Mouse (Mus musculus): ENCODE data around the gene Prpsap1.

- TF ChIP-seq ZC3H11A (IDR thresholded peaks at IDR 0.05; ENCODE audit: low read depth, low read length) (no peak), EP300 (IDR thresholded peaks at IDR 0.05; ENCODE audit: low read length) (no peak), CTCF (conservative IDR thresholded peaks at IDR 0.05 in 1 of 2, IDR thresholded peaks at IDR 0.05 in 1 of 2; ENCODE audit: low read depth in 2 of 2, low read length in 2 of 2) (no peak), CHD2 (IDR thresholded peaks at IDR 0.05; ENCODE audit: low read length) (no peak), MAZ (IDR thresholded peaks at IDR 0.05; ENCODE audit: low read depth, low read length) (no peak), MXI1 (IDR thresholded peaks at IDR 0.05; ENCODE audit: low read depth, low read length) (no peak)
Measured at GRCm38 (mm10) chr11:116456234-116456633, 37.8 kb downstream of the Prpsap1 start.

All from CH12.LX (cell line).